ENCODE assay signal across 22 mouse cellular contexts in genomic region chr4:131883571-131883970, GRCm38 (mm10). TPM values are rescaled to one million over a fixed set of nuclear protein-coding genes. Genes with fewer than 3 reads are reported as not detected.
DNase-seq lines count a peak whose midpoint lies in the region; ATAC-seq and TF ChIP-seq lines count a peak whose summit lies in the region.
"Had no signal": no experiment of that assay in that cellular context is flagged by ENCODE, and none has a peak within 500 bp of the region (broad histone marks: within the 10 kb centered on the region; RNA-seq: fewer than 3 reads in every experiment).

No protein-coding gene starts in this region.

- no peak for DNase-seq in forebrain, postnatal 0 days
- DNase-seq in heart, postnatal 25 days (ENCODE audit: low spot score), result no peak
- peak; percentile 18 for DNase-seq in lung, postnatal 25 days (ENCODE audit: low spot score)
- DNase-seq in lung, postnatal 14 days, result no peak
- DNase-seq in embryo, embryonic 11 days, result no peak
- DNase-seq: B cell, adult 2 months; cerebellum, adult 18-20 months; cerebellum, postnatal 14 days; kidney, adult 9 months; kidney, postnatal 14 days; lung, postnatal 4 days; thymus, postnatal 14 days had no signal

- no peaks in the 10 kb centered on the region for H3K27me3 ChIP-seq in forebrain, embryonic 12.5 days
- no peaks in the 10 kb centered on the region for H3K27me3 ChIP-seq in forebrain, postnatal 0 days (ENCODE audit: insufficient read depth, low read length)
- no peaks in the 10 kb centered on the region for H3K27me3 ChIP-seq in heart, embryonic 13.5 days (replicated peaks)
- H3K27me3 ChIP-seq: CH12.LX; embryonic facial prominence, embryonic 12.5 days; hindbrain, embryonic 13.5 days; liver, embryonic 12.5 days; Patski had no signal

- H3K4me2 ChIP-seq in forebrain, embryonic 12.5 days, result no peak overlapping the region
- H3K4me2 ChIP-seq in forebrain, postnatal 0 days (ENCODE audit: low read depth), result no peak overlapping the region
- H3K4me2 ChIP-seq in heart, embryonic 13.5 days, result no peak overlapping the region
- H3K4me2 ChIP-seq: embryonic facial prominence, embryonic 12.5 days; hindbrain, embryonic 13.5 days; liver, embryonic 12.5 days had no signal

- peak overlapping the region; percentile 38; the same call in 1 of the 2 replicates for H3K27ac ChIP-seq in forebrain, embryonic 12.5 days
- no peak overlapping the region for H3K27ac ChIP-seq in forebrain, postnatal 0 days (ENCODE audit: low read depth, low read length)
- no peak overlapping the region for H3K27ac ChIP-seq in heart, embryonic 13.5 days (replicated peaks)
- H3K27ac ChIP-seq: embryonic facial prominence, embryonic 12.5 days; hindbrain, embryonic 13.5 days; liver, embryonic 12.5 days had no signal

- intact Hi-C loops in heart, postnatal 25 days (cut with DNase I), result no loop called here

- H3K36me3 ChIP-seq in forebrain, embryonic 12.5 days (replicated peaks), result peaks cover 23% of the 10 kb centered on the region
- H3K36me3 ChIP-seq in forebrain, postnatal 0 days (ENCODE audit: insufficient read depth), result peaks cover 19% of the 10 kb centered on the region
- H3K36me3 ChIP-seq in heart, embryonic 13.5 days, result peaks cover 34% of the 10 kb centered on the region

- H3K9ac ChIP-seq in forebrain, embryonic 12.5 days, result no peak overlapping the region
- H3K9ac ChIP-seq in forebrain, postnatal 0 days, result no peak overlapping the region
- 0 out of 2 replicates have a peak overlapping the region, but pooled peaks have one; percentile 10 for H3K9ac ChIP-seq in heart, embryonic 13.5 days
- H3K9ac ChIP-seq: embryonic facial prominence, embryonic 12.5 days; hindbrain, embryonic 13.5 days; liver, embryonic 12.5 days had no signal

- 88% methylated on average over 6 of the region's 6 CpGs for WGBS in forebrain, embryonic 12.5 days
- 62% methylated on average over 6 of the region's 6 CpGs for WGBS in forebrain, postnatal 0 days
- WGBS in heart, embryonic 13.5 days, result 61% methylated on average over 6 of the region's 6 CpGs

- ATAC-seq in forebrain, embryonic 12.5 days (ENCODE audit: low FRiP score), result no peak
- ATAC-seq in forebrain, postnatal 0 days, result no peak
- no peak for ATAC-seq in heart, embryonic 13.5 days (ENCODE audit: extremely low read depth, insufficient number of reproducible peaks, low FRiP score, low TSS enrichment)
- ATAC-seq: liver, embryonic 12.5 days; Patski had no signal

- TF ChIP-seq CTCF in forebrain, postnatal 0 days (IDR thresholded peaks at IDR 0.05; ENCODE audit: low read depth), result no peak

- no peaks in the 10 kb centered on the region for H3K9me3 ChIP-seq in forebrain, embryonic 12.5 days
- H3K9me3 ChIP-seq in forebrain, postnatal 0 days (ENCODE audit: low read length), result no peaks in the 10 kb centered on the region
- H3K9me3 ChIP-seq in heart, embryonic 13.5 days, result no peaks in the 10 kb centered on the region
- H3K9me3 ChIP-seq: embryonic facial prominence, embryonic 12.5 days; G1E; hindbrain, embryonic 13.5 days; liver, embryonic 12.5 days had no signal

- H3K4me3 ChIP-seq in forebrain, embryonic 12.5 days (replicated peaks), result no peak overlapping the region
- H3K4me3 ChIP-seq in forebrain, postnatal 0 days (ENCODE audit: low read depth, low read length), result no peak overlapping the region
- H3K4me3 ChIP-seq in heart, embryonic 13.5 days, result no peak overlapping the region
- H3K4me3 ChIP-seq: embryonic facial prominence, embryonic 12.5 days; hindbrain, embryonic 13.5 days; liver, embryonic 12.5 days had no signal

- peaks cover 43% of the 10 kb centered on the region for H3K4me1 ChIP-seq in forebrain, embryonic 12.5 days
- no peaks in the 10 kb centered on the region for H3K4me1 ChIP-seq in forebrain, postnatal 0 days (ENCODE audit: insufficient read depth)
- H3K4me1 ChIP-seq in heart, embryonic 13.5 days, result peaks cover 83% of the 10 kb centered on the region

RNA-seq across cellular contexts. Expression of gene Srsf4, which starts 10.2 kb away (rescaled TPM):
- polyA plus RNA-seq in forebrain, embryonic 12.5 days (2016; fragmentation: Nextera tagmentation; extraction: Ambion mirVana), result 193 and 199 TPM in 2 replicates
- total RNA-seq in forebrain, postnatal 0 days (2014; rRNA removed), result 28.2 and 49.4 TPM in 2 replicates
- polyA plus RNA-seq in forebrain, postnatal 0 days (2015; fragmentation: Nextera tagmentation; extraction: Ambion mirVana), result 81.3 and 99.7 TPM in 2 replicates
- 68.5 and 72.0 TPM in 2 replicates for polyA plus RNA-seq in heart, embryonic 13.5 days (2015; fragmentation: Nextera tagmentation; extraction: Ambion mirVana)
- 10 to 100 TPM; 32.8 to 38.4 TPM for total RNA-seq in heart, postnatal 25 days (2021)

RNA-seq across cellular contexts. Expression of gene Tmem200b, which starts 38.0 kb away (rescaled TPM):
- polyA plus RNA-seq in forebrain, embryonic 12.5 days (2016; fragmentation: Nextera tagmentation; extraction: Ambion mirVana), result 0.24 and 0.50 TPM in 2 replicates
- 2.5 and 2.7 TPM in 2 replicates for total RNA-seq in forebrain, postnatal 0 days (2014; rRNA removed)
- polyA plus RNA-seq in forebrain, postnatal 0 days (2015; fragmentation: Nextera tagmentation; extraction: Ambion mirVana), result 0.26 and 0.33 TPM in 2 replicates
- 1.5 and 1.9 TPM in 2 replicates for polyA plus RNA-seq in heart, embryonic 13.5 days (2015; fragmentation: Nextera tagmentation; extraction: Ambion mirVana)
- total RNA-seq in heart, postnatal 25 days (2021), result 1 to 10 TPM; 5.9 to 9.6 TPM
- total RNA-seq: CH12.LX had no signal
- polyA plus RNA-seq: G1E; hindbrain, embryonic 13.5 days; midbrain, embryonic 14.5 days; Patski had no signal

RNA-seq across cellular contexts. Expression of gene Mecr, which starts 40.3 kb away (rescaled TPM):
- polyA plus RNA-seq in forebrain, embryonic 12.5 days (2016; fragmentation: Nextera tagmentation; extraction: Ambion mirVana), result 40.4 and 41.7 TPM in 2 replicates
- total RNA-seq in forebrain, postnatal 0 days (2014; rRNA removed), result 20.3 and 22.2 TPM in 2 replicates
- polyA plus RNA-seq in forebrain, postnatal 0 days (2015; fragmentation: Nextera tagmentation; extraction: Ambion mirVana), result 31.8 and 32.1 TPM in 2 replicates
- 39.2 and 42.0 TPM in 2 replicates for polyA plus RNA-seq in heart, embryonic 13.5 days (2015; fragmentation: Nextera tagmentation; extraction: Ambion mirVana)
- total RNA-seq in heart, postnatal 25 days (2021), result 10 to 100 TPM; 25.5 to 26.5 TPM

RNA-seq across cellular contexts. Expression of gene Ptpru, which starts 45.5 kb away (rescaled TPM):
- polyA plus RNA-seq in forebrain, embryonic 12.5 days (2016; fragmentation: Nextera tagmentation; extraction: Ambion mirVana), result 47.1 and 57.7 TPM in 2 replicates
- 18.5 and 27.4 TPM in 2 replicates for total RNA-seq in forebrain, postnatal 0 days (2014; rRNA removed)
- polyA plus RNA-seq in forebrain, postnatal 0 days (2015; fragmentation: Nextera tagmentation; extraction: Ambion mirVana), result 15.0 and 21.2 TPM in 2 replicates
- polyA plus RNA-seq in heart, embryonic 13.5 days (2015; fragmentation: Nextera tagmentation; extraction: Ambion mirVana), result 1.7 and 2.2 TPM in 2 replicates
- 1 to 10 TPM; 2.8 to 7.4 TPM for total RNA-seq in heart, postnatal 25 days (2021)
- total RNA-seq: megakaryocyte-erythroid progenitor cell, adult 5-6 weeks had no signal
